Comparison of ENCODE assay signal across 25 mouse cellular contexts in the genomic region with DNA sequence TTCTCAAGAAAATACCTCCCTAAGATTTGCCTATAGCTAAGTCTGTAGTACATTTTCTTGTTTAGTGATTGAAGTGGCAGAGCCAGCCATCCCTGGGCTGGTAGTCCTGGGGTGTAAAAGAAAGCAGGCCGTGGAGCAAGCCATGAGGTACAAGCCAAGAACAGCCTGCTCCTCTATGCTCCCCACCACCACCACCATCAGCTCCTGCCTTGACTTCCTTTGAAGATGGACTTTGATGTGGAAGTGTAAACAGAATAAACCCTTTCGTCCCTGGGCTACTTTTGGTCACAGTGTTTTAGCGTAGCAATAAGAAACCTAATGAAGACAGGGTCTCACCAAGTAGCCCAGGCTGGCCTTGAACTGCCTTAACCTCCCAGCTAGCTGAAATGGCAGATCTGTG. TPM values are rescaled to one million over a fixed set of nuclear protein-coding genes. Genes with fewer than 3 reads are reported as not detected.
DNase-seq lines count a peak whose midpoint lies in the region; TF ChIP-seq lines count a peak whose summit lies in the region.
"Had no signal": no experiment of that assay in that cellular context is flagged by ENCODE, and none has a peak within 500 bp of the region (broad histone marks: within the 10 kb centered on the region; RNA-seq: fewer than 3 reads in every experiment).

No protein-coding gene starts in this region.

- H3K9ac ChIP-seq in MEL (ENCODE audit: control insufficient read depth, low read depth, low read length, poor library complexity, severe bottlenecking): peak overlapping the region; percentile 65
- H3K9ac ChIP-seq: forebrain, embryonic 15.5 days; heart, embryonic 15.5 days; hindbrain, embryonic 14.5 days had no signal

- H3K27ac ChIP-seq in heart, embryonic 10.5 days: no peak overlapping the region
- peak overlapping the region; percentile 94 for H3K27ac ChIP-seq in MEL (ENCODE audit: control insufficient read depth, low read depth, low read length)
- H3K27ac ChIP-seq: forebrain, embryonic 10.5 days; forebrain, embryonic 15.5 days; heart, adult 2 months; heart, embryonic 15.5 days; hindbrain, embryonic 14.5 days; hindbrain, postnatal 0 days had no signal

- no peaks in the 10 kb centered on the region for H3K9me3 ChIP-seq in heart, embryonic 10.5 days
- H3K9me3 ChIP-seq in MEL (replicated peaks; ENCODE audit: insufficient read depth, low read length): no peaks in the 10 kb centered on the region
- H3K9me3 ChIP-seq: forebrain, embryonic 10.5 days; forebrain, embryonic 15.5 days; heart, embryonic 15.5 days had no signal

- no peak for TF ChIP-seq CTCF in MEL (IDR thresholded peaks at IDR 0.05 in 2 of 3, conservative IDR thresholded peaks at IDR 0.05 in 1 of 3; ENCODE audit: control insufficient read depth in 1 of 3, insufficient read depth in 1 of 3, low read depth in 2 of 3, low read length in 3 of 3, poor library complexity in 1 of 3, severe bottlenecking in 1 of 3)

- no peak overlapping the region for H3K4me3 ChIP-seq in heart, embryonic 10.5 days
- peak overlapping the region; percentile 8 to 57; a peak in 1 of 4 replicates for H3K4me3 ChIP-seq in MEL (ENCODE audit: control insufficient read depth in 1 of 2, insufficient read depth in 1 of 2, low read depth in 2 of 2, low read length in 2 of 2)
- H3K4me3 ChIP-seq: forebrain, embryonic 10.5 days; forebrain, embryonic 15.5 days; heart, adult 2 months; heart, embryonic 15.5 days had no signal

- H3K79me2 ChIP-seq in MEL (ENCODE audit: control insufficient read depth, insufficient read depth, low read length, poor library complexity): peaks cover 24% of the 10 kb centered on the region

- peaks cover 33% of the 10 kb centered on the region for H3K4me1 ChIP-seq in heart, embryonic 10.5 days
- H3K4me1 ChIP-seq in MEL (ENCODE audit: control insufficient read depth in 1 of 2, insufficient read depth in 2 of 2, low read length in 2 of 2): peaks cover 28 to 40% of the 10 kb centered on the region in 2 experiments
- H3K4me1 ChIP-seq: forebrain, embryonic 15.5 days; heart, embryonic 15.5 days had no signal

- no peak for TF ChIP-seq POLR2A in MEL (IDR thresholded peaks at IDR 0.05; ENCODE audit: control insufficient read depth in 1 of 2, insufficient read depth in 1 of 2, low read depth in 1 of 2, low read length in 2 of 2, poor library complexity in 1 of 2)

- TF ChIP-seq EP300 in MEL (IDR thresholded peaks at IDR 0.05; ENCODE audit: low read depth in 1 of 2, low read length in 2 of 2): 0 out of 4 replicates have a peak, but pooled peaks of 1 of the 2 experiments have one; percentile 2

- WGBS in heart, embryonic 10.5 days: 52% methylated on average over 3 of the region's 3 CpGs

- peaks cover 26% of the 10 kb centered on the region; the same call in 1 of the 2 replicates for H3K27me3 ChIP-seq in heart, embryonic 10.5 days (ENCODE audit: insufficient read depth, poor library complexity, severe bottlenecking)
- H3K27me3 ChIP-seq in MEL (ENCODE audit: control insufficient read depth in 1 of 2, insufficient read depth in 2 of 2, low read length in 2 of 2): no peaks in the 10 kb centered on the region
- H3K27me3 ChIP-seq: forebrain, embryonic 15.5 days had no signal

- H3K36me3 ChIP-seq in heart, embryonic 10.5 days: no peaks in the 10 kb centered on the region
- peaks cover 0 to 31% of the 10 kb centered on the region in 2 experiments; a peak in 3 of 4 replicates for H3K36me3 ChIP-seq in MEL (ENCODE audit: control insufficient read depth in 1 of 2, insufficient read depth in 2 of 2, low read length in 2 of 2)
- H3K36me3 ChIP-seq: forebrain, embryonic 10.5 days; forebrain, embryonic 15.5 days; heart, embryonic 15.5 days had no signal

- TF ChIP-seq RAD21 in MEL (IDR thresholded peaks at IDR 0.05; ENCODE audit: low read depth, low read length): no peak

- intact Hi-C loops in heart, postnatal 10 days (cut with DNase I): no loop called here

- peak; percentile 0 for DNase-seq in adrenal gland, postnatal 14 days
- DNase-seq in adrenal gland, adult 8-10 months: no peak
- peak; percentile 50 for DNase-seq in heart, embryonic 10.5 days (ENCODE audit: low spot score)
- DNase-seq in heart, postnatal 10 days: no peak
- peak; percentile 7 for DNase-seq in thymus, postnatal 4 days
- no peak for DNase-seq in thymus, postnatal 10 days (ENCODE audit: low spot score in 2 of 2)
- peak; percentile 42 for DNase-seq in MEL (ENCODE audit: low read depth, low spot score)
- no peak for DNase-seq in cerebellum, postnatal 36 days
- DNase-seq: adrenal gland, postnatal 25 days; B cell, adult 2 months; cerebellum, adult 11-12 months; cerebellum, adult 8-10 months; cerebellum, postnatal 10 days; gastrocnemius, postnatal 25 days; heart, adult 2 months; heart, postnatal 14 days had no signal

TF ChIP-seq in MEL, 35 proteins besides CTCF, POLR2A, EP300 and RAD21:
- TF ChIP-seq USF1 (IDR thresholded peaks at IDR 0.05; ENCODE audit: low read depth, low read length): no peak
- TF ChIP-seq UBTF (IDR thresholded peaks at IDR 0.05; ENCODE audit: borderline replicate concordance, insufficient read depth, low read depth, low read length): 0 out of 2 replicates have a peak, but pooled peaks have one; percentile 45
- TF ChIP-seq GATA1 (IDR thresholded peaks at IDR 0.05; ENCODE audit: low read depth, low read length): no peak
- TF ChIP-seq NRF1 (IDR thresholded peaks at IDR 0.05; ENCODE audit: insufficient read depth, low read depth, low read length, poor library complexity, severe bottlenecking): no peak
- TF ChIP-seq RCOR1 (IDR thresholded peaks at IDR 0.05; ENCODE audit: low read depth, low read length): no peak
TF ChIP-seq in MEL: peak in this region for 1.

RNA-seq across cellular contexts. Expression of a gene that starts 2.3 kb away (rescaled TPM):
- total RNA-seq in adrenal gland, postnatal 14 days (2021): 0.41 and 0.53 TPM in 2 replicates
- total RNA-seq in adrenal gland, adult 8-10 months (2022): under 1 TPM in 3 of 4 experiments, not detected in 1; 0.42 to 0.71 (median 0.62) TPM
- polyA plus RNA-seq in heart, embryonic 10.5 days (2016; fragmentation: Nextera tagmentation; extraction: Ambion mirVana): 0.14 TPM in 1 of 2 replicates, not detected in the other
- total RNA-seq in heart, postnatal 10 days (2021): under 1 TPM in 1 of 2 experiments, not detected in 1; 0.10 TPM
- 76.5 and 83.8 TPM in 2 replicates for total RNA-seq in MEL (2012; rRNA removed)
- 10 to 100 TPM in 1 of 2 experiments, not detected in 1; 56.9 TPM for polyA plus RNA-seq in MEL (2012; ENCODE audit: insufficient read depth in 1 of 2, insufficient read length in 2 of 2, low read depth in 1 of 2, low replicate concordance in 2 of 2, missing spikeins in 1 of 2)
- total RNA-seq: adrenal gland, postnatal 25 days; gastrocnemius, postnatal 25 days; heart, adult 2 months; hindbrain, postnatal 0 days had no signal
- polyA plus RNA-seq: brain, embryonic 14.5 days; embryonic facial prominence, embryonic 11.5 days; forebrain, embryonic 10.5 days; forebrain, embryonic 15.5 days; heart, embryonic 11.5 days; hindbrain, embryonic 11.5 days; hindbrain, embryonic 14.5 days; hindbrain, postnatal 0 days had no signal

RNA-seq across cellular contexts. Expression of a gene that starts 7.4 kb away (rescaled TPM):
- total RNA-seq in adrenal gland, postnatal 14 days (2021): 19.7 and 20.8 TPM in 2 replicates
- total RNA-seq in adrenal gland, adult 8-10 months (2022): 10 to 100 TPM; 12.7 to 21.5 (median 18.0) TPM
- polyA plus RNA-seq in heart, embryonic 10.5 days (2016; fragmentation: Nextera tagmentation; extraction: Ambion mirVana): 69.7 and 84.1 TPM in 2 replicates
- 10 to 100 TPM; 10.6 to 12.4 TPM for total RNA-seq in heart, postnatal 10 days (2021)
- total RNA-seq in MEL (2012; rRNA removed): 148 and 158 TPM in 2 replicates
- polyA plus RNA-seq in MEL (2012; ENCODE audit: insufficient read depth in 1 of 2, insufficient read length in 2 of 2, low read depth in 1 of 2, low replicate concordance in 2 of 2, missing spikeins in 1 of 2): 100 to 1,000 TPM in 1 of 2 experiments, not detected in 1; 130 TPM

RNA-seq across cellular contexts. Expression of a gene that starts 24.3 kb away (rescaled TPM):
- 22.4 and 24.3 TPM in 2 replicates for total RNA-seq in adrenal gland, postnatal 14 days (2021)
- total RNA-seq in adrenal gland, adult 8-10 months (2022): 10 to 100 TPM; 24.5 to 40.0 (median 33.1) TPM
- 40.8 and 42.4 TPM in 2 replicates for polyA plus RNA-seq in heart, embryonic 10.5 days (2016; fragmentation: Nextera tagmentation; extraction: Ambion mirVana)
- total RNA-seq in heart, postnatal 10 days (2021): 10 to 100 TPM; 30.5 to 31.1 TPM
- total RNA-seq in MEL (2012; rRNA removed): 2.4 and 2.9 TPM in 2 replicates
- polyA plus RNA-seq in MEL (2012; ENCODE audit: insufficient read depth in 1 of 2, insufficient read length in 2 of 2, low read depth in 1 of 2, low replicate concordance in 2 of 2, missing spikeins in 1 of 2): 10 to 100 TPM in 1 of 2 experiments, not detected in 1; 14.3 TPM

RNA-seq across cellular contexts. Expression of a gene that starts 28.5 kb away (rescaled TPM):
- 15.3 and 21.3 TPM in 2 replicates for total RNA-seq in adrenal gland, postnatal 14 days (2021)
- total RNA-seq in adrenal gland, adult 8-10 months (2022): 10 to 100 TPM; 18.2 to 41.0 (median 33.3) TPM
- polyA plus RNA-seq in heart, embryonic 10.5 days (2016; fragmentation: Nextera tagmentation; extraction: Ambion mirVana): 21.3 and 26.3 TPM in 2 replicates
- 10 to 100 TPM in 1 of 2 experiments, 1 to 10 TPM in 1; 9.8 to 10.3 TPM for total RNA-seq in heart, postnatal 10 days (2021)
- 41.2 and 43.2 TPM in 2 replicates for total RNA-seq in MEL (2012; rRNA removed)
- 10 to 100 TPM in 1 of 2 experiments, not detected in 1; 42.0 TPM for polyA plus RNA-seq in MEL (2012; ENCODE audit: insufficient read depth in 1 of 2, insufficient read length in 2 of 2, low read depth in 1 of 2, low replicate concordance in 2 of 2, missing spikeins in 1 of 2)

Comparison
In these comparisons a context has a peak if more than half of its experiments do, and no peak if none do; other contexts are left out.
1. DNase-seq: peak in adrenal gland, postnatal 14 days (single experiment), heart, embryonic 10.5 days (single experiment), thymus, postnatal 4 days (single experiment) and MEL (single experiment); none in adrenal gland, adult 8-10 months (single experiment), heart, postnatal 10 days (0 of 2), thymus, postnatal 10 days (0 of 2) and cerebellum, postnatal 36 days (0 of 2).
2. RNA of a gene that starts 2.3 kb away (total RNA-seq): 76.5 to 83.8 TPM in MEL; 0.42 to 0.71 TPM in adrenal gland, adult 8-10 months, 0.41 to 0.53 TPM in adrenal gland, postnatal 14 days and 0.10 TPM in heart, postnatal 10 days; every median in the first group is over 10 times any median in the second.